Mouse (Mus musculus): ENCODE results near the gene Cd209a.
"Not testable (repeated sequence)": the region's sequence is repeated elsewhere in the genome, so short reads cannot be mapped to it uniquely, and the experiment has no call there.

Cd209a gene

GRCm38 (mm10) chr8:3748761-3749160, at the start of gene Cd209a:
Cd209a (minus strand) TSS chr8:3748984.
- no peak for DNase-seq (ENCODE audit: low spot score in 2 of 2)

- DNase-seq (ENCODE audit: low spot score in 2 of 2), result not testable (repeated sequence)
Measured at GRCm38 (mm10) chr8:3768641-3769040, 19.9 kb upstream of the Cd209a start.

GRCm38 (mm10) chr8:3754261-3754850, 5.6 kb upstream of the Cd209a start:
- DNase-seq (ENCODE audit: low spot score in 2 of 2), result no peak

GRCm38 (mm10) chr8:3736947-3737346, 11.8 kb downstream of the Cd209a start:
- no peak for DNase-seq (ENCODE audit: low spot score in 2 of 2)

GRCm38 (mm10) chr8:3735599-3735998, 13.2 kb downstream of the Cd209a start:
- DNase-seq (ENCODE audit: low spot score in 2 of 2), result no peak

- no peak for DNase-seq (ENCODE audit: low spot score in 2 of 2)
Measured at GRCm38 (mm10) chr8:3734084-3734483, 14.7 kb downstream of the Cd209a start.

- DNase-seq (ENCODE audit: low spot score in 2 of 2), result no peak
Measured at GRCm38 (mm10) chr8:3721041-3721440, 27.7 kb downstream of the Cd209a start.

GRCm38 (mm10) chr8:3720551-3720950, 28.2 kb downstream of the Cd209a start, which contains the start of gene Clec4g:
Clec4g (minus strand) TSS chr8:3720651.
- DNase-seq (ENCODE audit: low spot score in 2 of 2), result no peak

- peak; percentile 26 to 51 for DNase-seq (ENCODE audit: low spot score in 2 of 2)
Measured at GRCm38 (mm10) chr8:3718559-3718958, 30.2 kb downstream of the Cd209a start.

- no peak for DNase-seq (ENCODE audit: low spot score in 2 of 2)
Measured at GRCm38 (mm10) chr8:3717321-3717954, 31.3 kb downstream of the Cd209a start.

- no peak for DNase-seq (ENCODE audit: low spot score in 2 of 2)
Measured at GRCm38 (mm10) chr8:3711646-3712045, 37.1 kb downstream of the Cd209a start.

GRCm38 (mm10) chr8:3710312-3710711, 38.5 kb downstream of the Cd209a start:
- no peak for DNase-seq (ENCODE audit: low spot score in 2 of 2)

- no peak for DNase-seq (ENCODE audit: low spot score in 2 of 2)
Measured at GRCm38 (mm10) chr8:3707611-3708010, 41.2 kb downstream of the Cd209a start.

- DNase-seq (ENCODE audit: low spot score in 2 of 2), result no peak
Measured at GRCm38 (mm10) chr8:3705711-3706110, 43.1 kb downstream of the Cd209a start.

GRCm38 (mm10) chr8:3701491-3701890, 47.3 kb downstream of the Cd209a start:
- no peak for DNase-seq (ENCODE audit: low spot score in 2 of 2)

- no peak for DNase-seq (ENCODE audit: low spot score in 2 of 2)
Measured at GRCm38 (mm10) chr8:3694121-3694520, 54.7 kb downstream of the Cd209a start, which contains the start of gene Fcer2a. Fcer2a (minus strand) TSS chr8:3694175.

Data from right cerebral cortex, postnatal 36 days (tissue).